Mouse (Mus musculus): ENCODE results near the gene Tmem178b. TPM values are rescaled to one million over a fixed set of nuclear protein-coding genes. Genes with fewer than 3 reads are reported as not detected.
A peak's percentile ranks its signal among the peaks of the same experiment; 100 is the strongest.

The Tmem178b gene
- polyA plus RNA-seq (2012; rRNA removed) = 0.34 and 0.37 TPM in 2 replicates

DNA sequence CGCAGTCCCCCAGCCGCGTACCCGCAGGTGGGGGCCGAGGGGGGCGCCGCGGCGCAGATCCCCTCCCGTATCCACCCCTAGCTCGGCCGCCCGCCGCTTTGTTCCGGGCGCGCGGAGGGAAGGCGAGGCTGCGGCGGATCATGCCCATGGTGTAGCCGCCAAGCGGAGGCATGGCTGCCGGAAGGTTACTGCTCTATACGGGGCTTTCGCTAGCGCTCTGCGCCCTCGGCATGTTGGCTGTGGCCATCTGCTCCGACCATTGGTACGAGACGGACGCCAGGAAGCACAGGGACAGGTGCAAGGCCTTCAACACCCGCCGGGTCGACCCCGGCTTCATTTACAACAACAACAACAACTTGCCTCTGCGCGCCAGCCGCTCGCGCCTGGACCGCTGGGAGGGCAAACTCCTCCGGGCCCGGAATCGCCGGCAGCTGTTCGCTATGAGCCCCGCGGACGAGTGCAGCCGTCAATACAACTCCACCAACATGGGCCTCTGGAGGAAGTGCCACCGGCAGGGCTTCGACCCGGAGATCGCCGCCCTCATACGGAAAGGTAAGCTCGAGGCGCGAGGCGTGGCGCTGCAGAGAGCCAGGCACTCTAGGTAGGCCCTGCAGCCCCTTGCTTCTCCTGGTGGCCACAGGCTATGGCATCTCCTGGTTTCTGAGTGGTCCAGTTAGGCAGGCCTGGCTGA is at the start of gene Tmem178b:
Tmem178b (plus strand) TSS at position 371 of the 691 bp plus-strand sequence.
- TF ChIP-seq POLR2A (IDR thresholded peaks at IDR 0.05; ENCODE audit: borderline replicate concordance, extremely low read depth, low read depth, low read length) (no peak), CTCF (IDR thresholded peaks at IDR 0.05; ENCODE audit: insufficient read depth, low read length) (no peak)
- WGBS = 1% methylated on average over 63 of the region's 63 CpGs
- Histone ChIP-seq H3K4me1 (ENCODE audit: control insufficient read depth, insufficient read depth, low read length) (no peaks in the 10 kb centered on the region), H3K4me3 (replicated peaks; ENCODE audit: extremely low read depth, low read depth, low read length) (no peak within 1 kb of the TSS)
- DNase-seq = peak; percentile 4

DNA sequence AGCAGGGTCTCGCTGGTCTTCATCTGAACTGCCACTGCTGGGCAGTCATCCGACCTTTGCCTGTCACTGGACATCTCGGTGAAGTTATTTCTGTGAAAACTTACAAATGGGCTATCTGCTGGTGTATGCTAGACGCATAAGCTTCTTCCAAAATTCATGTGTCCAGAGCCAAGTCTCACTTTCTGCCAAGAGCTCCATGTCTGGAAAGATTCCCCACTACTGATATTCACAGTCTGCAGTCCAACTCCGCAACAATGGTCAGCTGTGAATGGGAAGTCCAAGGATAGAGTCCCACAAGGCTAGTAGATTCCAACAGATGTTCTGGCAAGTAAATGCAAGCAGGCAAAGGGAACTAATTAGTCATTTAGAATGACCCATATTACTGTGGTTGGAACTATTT is 44.3 kb upstream of the Tmem178b start:
- no peaks in the 10 kb centered on the region for H3K4me1 ChIP-seq (ENCODE audit: control insufficient read depth, insufficient read depth, low read length)
- 73% methylated on average over 5 of the region's 5 CpGs for WGBS
- no peak for DNase-seq
- TF ChIP-seq CTCF (IDR thresholded peaks at IDR 0.05; ENCODE audit: insufficient read depth, low read length) = no peak
- no peak overlapping the region for H3K4me3 ChIP-seq (replicated peaks; ENCODE audit: extremely low read depth, low read depth, low read length)

DNA sequence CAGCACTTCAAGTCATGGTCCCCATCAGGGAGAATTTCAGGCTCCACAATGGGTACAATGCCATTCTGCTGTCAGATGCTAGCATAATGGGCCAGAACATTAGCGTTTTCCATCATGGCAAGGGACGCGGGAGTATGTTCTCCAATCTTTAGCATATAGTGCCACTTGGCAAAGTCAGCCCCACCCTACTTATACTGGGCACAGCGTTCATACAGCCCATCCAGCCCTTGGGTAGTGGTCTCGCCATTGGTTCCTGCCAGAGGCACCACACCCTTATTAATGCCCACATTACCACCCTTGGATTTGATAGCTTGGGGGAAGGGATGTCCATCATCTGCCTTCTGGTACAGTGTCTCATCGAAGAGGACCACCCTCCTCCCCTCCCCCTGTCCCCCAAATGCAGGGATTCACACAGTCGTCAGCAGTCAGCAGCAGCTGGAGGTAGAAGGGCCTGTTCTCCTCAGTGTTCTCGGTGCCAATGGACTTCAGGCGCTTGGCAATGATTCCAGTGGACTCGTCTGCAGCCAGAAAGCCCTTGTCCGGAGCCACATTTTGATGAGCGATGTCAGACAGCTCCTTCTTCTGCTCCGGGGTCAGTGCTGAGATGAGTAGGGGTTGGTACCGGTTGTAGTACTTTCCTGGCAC is 29.3 kb upstream of the Tmem178b start:
- TF ChIP-seq CTCF (IDR thresholded peaks at IDR 0.05; ENCODE audit: insufficient read depth, low read length) = no peak
- no peak for TF ChIP-seq POLR2A (IDR thresholded peaks at IDR 0.05; ENCODE audit: borderline replicate concordance, extremely low read depth, low read depth, low read length)
- no peak for DNase-seq
- no peak overlapping the region for H3K4me3 ChIP-seq (replicated peaks; ENCODE audit: extremely low read depth, low read depth, low read length)
- WGBS = 84% methylated on average over 14 of the region's 14 CpGs
- H3K4me1 ChIP-seq (ENCODE audit: control insufficient read depth, insufficient read depth, low read length) = no peaks in the 10 kb centered on the region

DNA sequence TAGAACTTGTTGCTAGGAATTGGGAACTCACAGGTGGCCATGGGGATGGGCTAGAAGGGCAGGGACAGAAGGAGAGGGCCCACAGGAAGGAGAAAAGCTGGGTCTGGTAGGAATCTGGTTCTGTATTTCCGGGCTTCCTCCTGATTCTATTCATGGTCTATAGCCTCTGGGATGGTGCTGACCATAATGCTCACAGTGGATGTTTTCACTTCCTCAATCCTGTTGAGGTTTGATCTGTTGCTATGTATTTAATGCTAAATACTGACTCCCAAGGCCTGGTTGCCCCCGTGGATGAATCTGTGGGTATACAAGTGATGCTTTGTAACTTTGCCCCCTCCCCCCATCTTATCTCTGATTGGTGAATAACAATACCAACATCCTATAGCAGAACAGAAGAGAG is 25.5 kb upstream of the Tmem178b start:
- 59% methylated on average over 2 of the region's 2 CpGs for WGBS

DNA sequence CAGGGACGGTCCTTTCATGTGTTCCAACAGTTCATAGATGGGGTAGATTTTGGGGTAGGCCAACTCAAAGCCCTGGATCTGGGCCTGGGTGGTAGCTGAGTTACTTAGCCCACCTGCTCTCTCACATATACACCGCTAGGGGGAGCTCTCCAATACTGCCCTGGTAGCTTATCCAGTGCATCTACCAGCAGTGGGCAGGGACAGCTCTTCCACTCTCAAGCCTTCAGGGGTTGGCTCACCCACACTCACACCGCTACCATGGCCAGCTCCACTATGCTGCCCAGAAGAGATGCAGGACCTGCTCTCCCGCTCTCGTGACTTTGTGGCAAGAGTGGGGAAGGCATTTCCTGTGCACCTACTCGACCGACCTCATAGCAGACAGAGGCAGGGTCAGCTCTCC is 24.3 kb upstream of the Tmem178b start:
- WGBS = 33% methylated on average over 7 of the region's 7 CpGs
- TF ChIP-seq POLR2A (IDR thresholded peaks at IDR 0.05; ENCODE audit: borderline replicate concordance, extremely low read depth, low read depth, low read length) (no peak), CTCF (IDR thresholded peaks at IDR 0.05; ENCODE audit: insufficient read depth, low read length) (peak; percentile 28; the same call in 1 of the 2 replicates)
- Histone ChIP-seq H3K4me1 (ENCODE audit: control insufficient read depth, insufficient read depth, low read length) (no peaks in the 10 kb centered on the region), H3K4me3 (replicated peaks; ENCODE audit: extremely low read depth, low read depth, low read length) (no peak overlapping the region)
- no peak for DNase-seq

More for the DNA sequence above, 25.5 kb upstream of the Tmem178b start:
- TF ChIP-seq CTCF (IDR thresholded peaks at IDR 0.05; ENCODE audit: insufficient read depth, low read length) (no peak), POLR2A (IDR thresholded peaks at IDR 0.05; ENCODE audit: borderline replicate concordance, extremely low read depth, low read depth, low read length) (no peak)
- no peak overlapping the region for H3K4me3 ChIP-seq (replicated peaks; ENCODE audit: extremely low read depth, low read depth, low read length)
- no peak for DNase-seq
- H3K4me1 ChIP-seq (ENCODE audit: control insufficient read depth, insufficient read depth, low read length) = no peaks in the 10 kb centered on the region

DNA sequence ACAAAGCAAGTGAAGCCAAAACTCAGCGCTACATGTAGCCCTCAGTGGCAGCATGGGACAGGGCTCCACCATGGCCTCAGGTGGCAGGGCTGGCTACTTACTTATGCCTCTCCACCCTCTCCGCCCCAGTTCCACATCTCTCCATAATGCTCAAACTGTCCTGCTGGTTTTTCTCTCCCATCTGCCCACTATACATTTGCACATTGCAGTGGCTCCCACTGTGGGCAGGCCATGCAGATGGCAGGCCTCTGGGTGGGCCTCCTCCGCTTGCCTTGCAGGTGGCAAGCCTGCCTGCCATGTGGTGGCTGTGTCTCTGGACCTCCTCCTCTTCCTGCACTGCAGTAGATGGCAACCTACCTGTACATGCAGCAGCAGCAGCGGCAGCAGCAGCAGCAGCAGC is 23.4 kb upstream of the Tmem178b start:
- TF ChIP-seq POLR2A (IDR thresholded peaks at IDR 0.05; ENCODE audit: borderline replicate concordance, extremely low read depth, low read depth, low read length) = no peak
- TF ChIP-seq CTCF (IDR thresholded peaks at IDR 0.05; ENCODE audit: insufficient read depth, low read length) = no peak
- Histone ChIP-seq H3K4me1 (ENCODE audit: control insufficient read depth, insufficient read depth, low read length) (no peaks in the 10 kb centered on the region), H3K4me3 (replicated peaks; ENCODE audit: extremely low read depth, low read depth, low read length) (no peak overlapping the region)
- DNase-seq = no peak
- WGBS = 91% methylated on average over 4 of the region's 4 CpGs

DNA sequence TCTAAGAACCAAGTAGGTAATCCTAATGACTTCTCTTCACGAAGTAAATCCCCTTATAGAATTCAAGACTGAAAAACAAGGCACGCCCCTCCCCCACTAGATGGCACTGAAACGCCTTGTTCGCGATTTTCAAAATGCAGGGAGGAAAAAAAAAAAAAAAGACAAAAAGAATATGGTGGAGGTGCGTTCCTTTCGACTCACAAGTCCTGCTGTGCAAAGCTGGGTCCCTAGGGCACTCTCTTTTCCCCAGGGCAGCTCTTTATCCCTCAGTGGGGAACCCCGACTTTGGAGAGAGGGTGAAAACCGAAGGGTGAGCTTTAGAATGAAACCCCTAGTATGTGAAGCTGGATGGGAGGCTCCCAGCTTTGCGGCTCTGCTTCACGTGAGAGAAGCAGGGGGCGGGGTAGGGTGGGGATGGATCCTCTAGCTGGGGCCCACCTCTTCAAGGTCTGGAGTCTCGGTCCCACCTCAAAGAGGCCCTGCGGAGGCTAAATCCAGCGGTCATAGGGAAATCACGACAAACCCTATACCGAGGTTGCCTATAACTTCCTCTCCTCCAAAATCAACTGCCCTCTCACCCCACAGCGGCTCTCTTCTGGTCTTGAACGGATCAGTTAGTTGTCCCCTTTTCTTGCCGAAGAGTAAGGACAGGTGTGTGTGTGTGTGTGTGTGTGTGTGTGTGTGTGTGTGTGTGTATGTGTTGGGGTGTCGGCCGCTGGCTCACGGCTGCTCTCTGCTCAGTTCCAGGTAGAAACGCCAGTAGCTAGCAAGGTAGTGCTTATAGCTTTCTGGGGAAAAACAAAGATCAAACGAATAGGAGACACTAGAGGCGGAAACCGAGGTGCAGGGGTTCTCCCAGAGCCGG is 2.6 kb upstream of the Tmem178b start:
- TF ChIP-seq POLR2A (IDR thresholded peaks at IDR 0.05; ENCODE audit: borderline replicate concordance, extremely low read depth, low read depth, low read length) = no peak
- no peak for TF ChIP-seq CTCF (IDR thresholded peaks at IDR 0.05; ENCODE audit: insufficient read depth, low read length)
- peak; percentile 3 for DNase-seq

DNA sequence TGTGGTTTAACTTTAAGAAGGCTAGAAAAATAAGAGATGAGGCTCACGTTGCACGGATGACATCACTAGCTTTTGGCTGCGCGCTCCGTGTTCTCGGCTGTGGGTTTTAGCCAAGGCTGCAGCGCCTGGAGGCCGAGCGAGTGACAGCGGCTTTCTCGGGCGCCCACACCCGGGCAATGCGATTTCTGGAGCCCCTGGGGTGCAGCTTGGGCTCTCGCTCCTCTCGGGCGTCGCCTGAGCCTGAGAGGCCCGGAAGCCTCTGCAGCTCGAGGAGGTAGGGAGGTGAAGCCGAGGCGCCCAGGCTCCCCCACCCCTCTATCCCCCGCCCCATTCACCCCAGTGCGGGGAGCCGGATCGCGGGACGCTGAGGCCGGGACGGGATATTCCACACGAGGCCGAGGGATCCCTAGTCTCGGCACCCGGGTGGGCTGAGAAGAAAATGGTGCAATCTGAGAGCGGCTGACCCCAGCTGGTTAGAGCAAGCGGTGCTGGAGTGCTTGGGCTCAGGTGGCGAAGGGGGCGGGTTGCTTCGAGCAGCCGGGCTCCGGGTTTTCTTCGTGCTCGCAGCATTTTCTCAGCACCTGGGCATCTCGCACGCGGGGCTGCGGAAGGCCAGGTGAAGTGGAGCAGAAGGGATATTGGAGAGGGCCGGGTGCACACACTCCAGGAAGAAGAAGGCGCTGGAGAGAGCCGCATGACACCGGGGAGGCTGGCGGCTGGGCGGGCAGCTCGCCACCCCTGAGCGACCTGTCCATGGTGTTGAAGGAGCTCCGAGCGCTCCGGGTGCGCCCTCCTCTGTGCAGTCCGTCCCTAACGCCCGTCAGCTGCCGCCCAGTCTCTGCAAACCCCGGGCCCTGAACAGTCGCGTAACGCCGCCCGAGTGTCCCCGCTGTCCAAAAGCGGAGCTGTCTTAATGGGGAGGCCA is 1.4 kb upstream of the Tmem178b start:
- peak; percentile 14 for DNase-seq
- Histone ChIP-seq H3K4me1 (ENCODE audit: control insufficient read depth, insufficient read depth, low read length) (no peaks in the 10 kb centered on the region), H3K4me3 (replicated peaks; ENCODE audit: extremely low read depth, low read depth, low read length) (peak overlapping the region; percentile 48)
- TF ChIP-seq CTCF (IDR thresholded peaks at IDR 0.05; ENCODE audit: insufficient read depth, low read length) (no peak), POLR2A (IDR thresholded peaks at IDR 0.05; ENCODE audit: borderline replicate concordance, extremely low read depth, low read depth, low read length) (no peak)
- WGBS = 1% methylated on average over 71 of the region's 71 CpGs

More for the DNA sequence above, 2.6 kb upstream of the Tmem178b start:
- WGBS = 2% methylated on average over 28 of the region's 28 CpGs
- Histone ChIP-seq H3K4me1 (ENCODE audit: control insufficient read depth, insufficient read depth, low read length) (no peaks in the 10 kb centered on the region), H3K4me3 (replicated peaks; ENCODE audit: extremely low read depth, low read depth, low read length) (no peak overlapping the region)
